Mouse (Mus musculus): ENCODE measurements at regions not wholly inside any gene's neighbourhood (a gene's known extent, or its start where the extent isn't known, plus 50 kb on each side); places are given as distances from the start of the nearest gene placed in this dataset.

DNA sequence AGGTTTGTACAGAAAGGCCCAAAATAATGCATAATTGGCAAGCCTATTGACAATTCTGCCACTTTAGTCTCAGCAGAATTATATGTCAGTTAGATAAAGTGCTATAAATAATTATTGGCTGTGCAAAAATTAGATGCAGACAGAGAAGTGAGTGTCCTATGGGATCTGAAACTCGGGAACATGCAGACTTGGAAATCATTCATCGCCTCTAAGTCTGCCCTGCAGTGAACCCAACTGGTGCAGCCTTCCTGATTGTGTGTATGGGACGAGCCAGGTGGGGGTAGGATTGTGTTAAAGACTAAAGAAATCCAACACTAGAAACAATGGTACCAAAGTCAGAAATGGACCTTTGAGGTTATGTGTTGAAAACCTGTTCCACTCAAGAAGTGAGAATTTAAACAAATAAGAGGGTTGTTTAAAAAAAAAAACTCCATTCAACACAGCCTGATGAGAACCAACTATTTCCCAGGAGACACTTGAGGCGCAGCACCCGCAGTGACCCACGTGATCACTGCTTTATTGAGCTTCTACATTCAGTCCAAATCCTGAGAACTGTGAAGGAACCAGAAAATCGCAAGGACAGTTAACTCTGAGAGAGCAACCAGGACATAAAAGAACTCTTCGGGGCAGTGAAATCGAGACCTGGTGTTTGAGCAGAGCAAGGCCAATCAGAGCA is 57.4 kb upstream of the Acsl1 start:
- no peak for DNase-seq

DNA sequence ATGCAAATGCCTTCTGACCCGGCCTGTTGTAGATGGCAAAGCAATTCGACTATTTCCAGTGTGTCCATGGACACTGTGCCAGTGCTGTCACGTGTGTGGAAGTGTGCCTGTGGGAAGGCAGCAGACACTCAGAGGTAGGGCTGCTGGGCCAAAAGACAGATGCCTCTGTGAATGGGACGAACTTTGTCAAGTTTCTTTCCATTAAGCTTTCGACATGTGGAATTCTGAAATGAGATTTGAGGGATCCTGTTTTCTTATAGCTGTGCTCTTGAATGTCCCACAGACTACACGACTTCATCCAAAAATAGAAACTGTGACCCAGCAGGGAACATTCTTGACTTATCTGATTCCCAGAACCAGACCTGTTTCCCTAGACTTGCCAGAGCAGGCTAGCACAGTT is 56.0 kb upstream of the Acsl1 start:
- no peak for DNase-seq

DNA sequence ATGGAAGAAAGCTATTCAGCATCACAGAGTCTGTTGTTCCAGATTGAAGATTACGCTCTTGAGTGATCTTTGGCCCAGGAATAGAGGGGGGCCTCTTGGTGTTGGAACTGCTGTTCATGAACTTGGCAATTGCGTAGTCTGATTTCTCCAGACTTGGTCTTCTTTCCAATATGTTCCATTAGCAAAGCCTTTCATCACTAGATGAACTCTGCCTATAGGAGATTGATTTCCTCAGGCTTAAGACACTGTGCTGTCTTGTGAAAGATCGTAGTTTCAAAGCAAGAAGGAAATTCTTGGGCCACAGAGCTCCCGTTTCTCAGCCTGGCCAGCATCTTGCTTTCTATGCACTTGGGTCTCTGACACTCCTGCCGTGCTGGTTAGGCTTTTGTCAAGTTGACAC is 51.4 kb upstream of the Acsl1 start:
- no peak for DNase-seq

DNA sequence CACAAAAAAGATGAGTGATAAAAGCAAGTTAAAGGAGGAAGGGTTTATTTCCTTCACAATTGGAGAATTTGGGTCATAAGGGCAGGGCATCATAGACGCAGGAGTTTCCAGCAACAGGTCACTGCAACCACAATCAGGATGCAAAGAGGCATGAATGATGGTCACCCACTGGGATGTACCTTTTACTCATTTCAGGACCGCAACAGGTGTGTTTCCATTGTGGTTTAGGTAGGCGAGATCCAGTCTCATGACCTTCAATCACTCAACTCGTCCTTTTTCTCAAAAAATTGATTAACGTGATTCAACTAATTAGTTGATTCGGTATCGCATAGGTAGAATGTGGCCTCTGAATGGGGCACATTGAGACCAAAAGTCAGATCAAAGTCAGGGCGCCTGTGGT is 50.4 kb upstream of the Acsl1 start:
- DNase-seq, result no peak
